Mouse (Mus musculus): ENCODE data around the gene Kmt5b. TPM values are rescaled to one million over a fixed set of nuclear protein-coding genes. Genes with fewer than 3 reads are reported as not detected.

Gene Kmt5b
- polyA plus RNA-seq (2016; fragmentation: Nextera tagmentation; extraction: Ambion mirVana), result 58.0 and 60.6 TPM in 2 replicates

GRCm38 (mm10) chr19:3767276-3767780 is at the start of gene Kmt5b:
TSS of gene Kmt5b (plus strand) at chr19:3767421.
- Histone ChIP-seq H3K4me2 (peak within 1 kb of the TSS; percentile 84), H3K27me3 (no peaks in the 10 kb centered on the region), H3K36me3 (replicated peaks) (no peaks in the 10 kb centered on the region), H3K4me3 (replicated peaks) (peak within 1 kb of the TSS; percentile 97), H3K4me1 (peaks cover 24% of the 10 kb centered on the region), H3K9ac (peak within 1 kb of the TSS; percentile 100), H3K27ac (peak within 1 kb of the TSS; percentile 100), H3K9me3 (no peaks in the 10 kb centered on the region)
- peak; percentile 65 for ATAC-seq (ENCODE audit: low FRiP score)
- WGBS, result under 1% methylated on average over 39 of the region's 39 CpGs

- Histone ChIP-seq H3K4me3 (replicated peaks) (peak overlapping the region; percentile 37), H3K27me3 (no peaks in the 10 kb centered on the region), H3K9me3 (0 out of 2 replicates have a peak, but pooled peaks cover 4% of the 10 kb centered on the region), H3K4me1 (peaks cover 14% of the 10 kb centered on the region), H3K9ac (peak overlapping the region; percentile 40; the same call in 1 of the 2 replicates), H3K4me2 (peak overlapping the region; percentile 70), H3K27ac (no peak overlapping the region), H3K36me3 (replicated peaks) (peaks cover 42% of the 10 kb centered on the region)
- peak; percentile 75 for ATAC-seq (ENCODE audit: low FRiP score)
- 44% methylated on average over 19 of the region's 19 CpGs for WGBS
Measured at GRCm38 (mm10) chr19:3718481-3719361, 48.5 kb upstream of the Kmt5b start.

GRCm38 (mm10) chr19:3719362-3719891 is 47.8 kb upstream of the Kmt5b start:
- Histone ChIP-seq H3K4me3 (replicated peaks) (peak overlapping the region; percentile 37), H3K27me3 (no peaks in the 10 kb centered on the region), H3K4me1 (peaks cover 14% of the 10 kb centered on the region), H3K9ac (peak overlapping the region; percentile 40; the same call in 1 of the 2 replicates), H3K9me3 (0 out of 2 replicates have a peak, but pooled peaks cover 6% of the 10 kb centered on the region), H3K4me2 (peak overlapping the region; percentile 70), H3K36me3 (replicated peaks) (peaks cover 39% of the 10 kb centered on the region), H3K27ac (no peak overlapping the region)
- peak; percentile 65 for ATAC-seq (ENCODE audit: low FRiP score)
- 2% methylated on average over 27 of the region's 27 CpGs for WGBS

- peaks cover 2% of the 10 kb centered on the region; the same call in 1 of the 2 replicates for H3K36me3 ChIP-seq (replicated peaks)
- WGBS, result 94% methylated on average over 9 of the region's 9 CpGs
- H3K4me2 ChIP-seq, result no peak overlapping the region
- H3K27ac ChIP-seq, result no peak overlapping the region
- peaks cover 14% of the 10 kb centered on the region for H3K4me1 ChIP-seq
- 0 out of 2 replicates have a peak, but pooled peaks cover 6% of the 10 kb centered on the region for H3K9me3 ChIP-seq
- H3K9ac ChIP-seq, result no peak overlapping the region
- H3K27me3 ChIP-seq, result no peaks in the 10 kb centered on the region
- H3K4me3 ChIP-seq (replicated peaks), result no peak overlapping the region
- ATAC-seq (ENCODE audit: low FRiP score), result no peak
Measured at GRCm38 (mm10) chr19:3723170-3723569, 44.1 kb upstream of the Kmt5b start.

- Histone ChIP-seq H3K9ac (no peak overlapping the region), H3K36me3 (replicated peaks) (no peaks in the 10 kb centered on the region), H3K9me3 (0 out of 2 replicates have a peak, but pooled peaks cover 6% of the 10 kb centered on the region), H3K4me1 (peaks cover 12% of the 10 kb centered on the region), H3K4me3 (replicated peaks) (no peak overlapping the region), H3K4me2 (no peak overlapping the region), H3K27ac (no peak overlapping the region), H3K27me3 (no peaks in the 10 kb centered on the region)
- 78% methylated on average over 4 of the region's 4 CpGs for WGBS
- no peak for ATAC-seq (ENCODE audit: low FRiP score)
Measured at GRCm38 (mm10) chr19:3723904-3724303, 43.3 kb upstream of the Kmt5b start.

GRCm38 (mm10) chr19:3724779-3725178 is 42.4 kb upstream of the Kmt5b start:
- Histone ChIP-seq H3K9me3 (0 out of 2 replicates have a peak, but pooled peaks cover 6% of the 10 kb centered on the region), H3K36me3 (replicated peaks) (no peaks in the 10 kb centered on the region), H3K27me3 (no peaks in the 10 kb centered on the region), H3K4me1 (peaks cover 3% of the 10 kb centered on the region; the same call in 1 of the 2 replicates), H3K9ac (no peak overlapping the region), H3K4me3 (replicated peaks) (no peak overlapping the region), H3K4me2 (no peak overlapping the region), H3K27ac (no peak overlapping the region)
- 31% methylated on average over 1 of the region's 1 CpGs for WGBS
- no peak for ATAC-seq (ENCODE audit: low FRiP score)

GRCm38 (mm10) chr19:3728901-3729300 is 38.3 kb upstream of the Kmt5b start:
- Histone ChIP-seq H3K4me1 (no peaks in the 10 kb centered on the region), H3K27ac (no peak overlapping the region), H3K9ac (no peak overlapping the region), H3K4me3 (replicated peaks) (no peak overlapping the region), H3K36me3 (replicated peaks) (no peaks in the 10 kb centered on the region), H3K4me2 (no peak overlapping the region), H3K9me3 (0 out of 2 replicates have a peak, but pooled peaks cover under 1% of the 10 kb centered on the region), H3K27me3 (no peaks in the 10 kb centered on the region)
- ATAC-seq (ENCODE audit: low FRiP score), result no peak
- WGBS, result 70% methylated on average over 2 of the region's 2 CpGs

GRCm38 (mm10) chr19:3730781-3731646 is 36.2 kb upstream of the Kmt5b start:
- WGBS, result 83% methylated on average over 7 of the region's 7 CpGs
- H3K27ac ChIP-seq, result no peak overlapping the region
- no peaks in the 10 kb centered on the region for H3K36me3 ChIP-seq (replicated peaks)
- no peaks in the 10 kb centered on the region for H3K9me3 ChIP-seq
- H3K27me3 ChIP-seq, result no peaks in the 10 kb centered on the region
- no peak overlapping the region for H3K4me2 ChIP-seq
- no peak overlapping the region for H3K4me3 ChIP-seq (replicated peaks)
- no peaks in the 10 kb centered on the region for H3K4me1 ChIP-seq
- H3K9ac ChIP-seq, result no peak overlapping the region
- ATAC-seq (ENCODE audit: low FRiP score), result no peak

GRCm38 (mm10) chr19:3736001-3736400 is 31.2 kb upstream of the Kmt5b start:
- Histone ChIP-seq H3K9ac (no peak overlapping the region), H3K4me1 (no peaks in the 10 kb centered on the region), H3K4me2 (no peak overlapping the region), H3K36me3 (replicated peaks) (no peaks in the 10 kb centered on the region), H3K9me3 (no peaks in the 10 kb centered on the region), H3K27ac (no peak overlapping the region), H3K27me3 (no peaks in the 10 kb centered on the region), H3K4me3 (replicated peaks) (no peak overlapping the region)
- 86% methylated on average over 3 of the region's 3 CpGs for WGBS
- ATAC-seq (ENCODE audit: low FRiP score), result no peak

GRCm38 (mm10) chr19:3739650-3740049 is 27.6 kb upstream of the Kmt5b start:
- ATAC-seq (ENCODE audit: low FRiP score), result no peak

GRCm38 (mm10) chr19:3742716-3743115 is 24.5 kb upstream of the Kmt5b start:
- Histone ChIP-seq H3K9ac (no peak overlapping the region), H3K27ac (0 out of 2 replicates have a peak overlapping the region, but pooled peaks have one; percentile 3), H3K4me3 (replicated peaks) (no peak overlapping the region), H3K4me1 (peaks cover 18% of the 10 kb centered on the region), H3K36me3 (replicated peaks) (no peaks in the 10 kb centered on the region), H3K27me3 (no peaks in the 10 kb centered on the region), H3K4me2 (no peak overlapping the region), H3K9me3 (0 out of 2 replicates have a peak, but pooled peaks cover 4% of the 10 kb centered on the region)
- WGBS, result 44% methylated on average over 4 of the region's 4 CpGs
- no peak for ATAC-seq (ENCODE audit: low FRiP score)

More at GRCm38 (mm10) chr19:3739650-3740049, 27.6 kb upstream of the Kmt5b start:
- Histone ChIP-seq H3K4me3 (replicated peaks) (no peak overlapping the region), H3K9me3 (no peaks in the 10 kb centered on the region), H3K27me3 (no peaks in the 10 kb centered on the region), H3K27ac (no peak overlapping the region), H3K36me3 (replicated peaks) (no peaks in the 10 kb centered on the region), H3K4me2 (no peak overlapping the region), H3K4me1 (peaks cover 18% of the 10 kb centered on the region), H3K9ac (no peak overlapping the region)
- 94% methylated on average over 7 of the region's 7 CpGs for WGBS

Data from forebrain, embryonic 12.5 days (tissue).